Mouse (Mus musculus): ENCODE data around the gene Mxd1.

- TF ChIP-seq GATA1 (IDR thresholded peaks at IDR 0.05; ENCODE audit: low read length) (no peak), TAL1 (IDR thresholded peaks at IDR 0.05; ENCODE audit: low read length) (no peak)
Observed at GRCm38 (mm10) chr6:86683872-86684654, 15.1 kb upstream of the Mxd1 start, which contains the start of gene Snrnp27.
